Mouse (Mus musculus) ES-Bruce4 (cell line): Measurements from ENCODE around the gene Slc4a8. TPM values are rescaled to one million over a fixed set of nuclear protein-coding genes. Genes with fewer than 3 reads are reported as not detected.

Experiments used
- H3K27ac ChIP-seq: 2 replicates; pipeline ENCODE4 v1.5.1; 2012; ENCODE audit warnings: low read length, inconsistent platforms; ENCODE audit not compliant: insufficient read depth
- H3K27me3 ChIP-seq: 2 replicates; pipeline ENCODE4 v1.6.1; 2012; ENCODE audit warnings: mild to moderate bottlenecking, low read length, inconsistent platforms; ENCODE audit not compliant: control insufficient read depth, poor library complexity, insufficient read depth, severe bottlenecking
- H3K36me3 ChIP-seq: 2 replicates; pipeline ENCODE4 v1.6.1; 2012; ENCODE audit warnings: inconsistent platforms, mild to moderate bottlenecking, low read length, moderate library complexity; ENCODE audit not compliant: control insufficient read depth, poor library complexity, insufficient read depth, severe bottlenecking
- H3K4me1 ChIP-seq: one replicate; pipeline ENCODE4 v1.8.1; 2011; ENCODE audit warnings: low read length; ENCODE audit not compliant: control insufficient read depth, insufficient read depth
- H3K4me3 ChIP-seq: 2 replicates; pipeline ENCODE4 v1.5.1; 2011; ENCODE audit warnings: low read depth, mild to moderate bottlenecking, low read length
- H3K9ac ChIP-seq: 2 replicates; pipeline ENCODE4 v1.6.1; 2012; ENCODE audit warnings: low read depth, mild to moderate bottlenecking, inconsistent platforms; ENCODE audit not compliant: poor library complexity, severe bottlenecking
- H3K9me3 ChIP-seq: replicated peaks from 2 replicates; pipeline ENCODE4 v1.6.1; 2012; ENCODE audit warnings: mild to moderate bottlenecking, low read length, inconsistent platforms; ENCODE audit not compliant: control insufficient read depth, poor library complexity, insufficient read depth, severe bottlenecking
- CTCF ChIP-seq: IDR thresholded peaks from one replicate; pipeline ENCODE4 v1.8.1; 2011; ENCODE audit warnings: low read depth, low read length
- EP300 ChIP-seq: IDR thresholded peaks from 2 replicates; pipeline ENCODE4 v1.6.1; 2011; ENCODE audit warnings: low read depth, low read length; ENCODE audit not compliant: insufficient read depth
- POLR2A ChIP-seq: IDR thresholded peaks from one replicate; pipeline ENCODE4 v1.8.1; 2011; ENCODE audit warnings: low read length; ENCODE audit not compliant: insufficient read depth
- polyA plus RNA-seq: library from polyadenylated mRNA; stranded (reverse); fragments of >200 nt; gene quantifications from 2 replicates; pipeline ENCODE4 v1.2.4, GENCODE M21; 2011; ENCODE audit warnings: low read depth; ENCODE audit not compliant: missing spikeins, insufficient read depth, insufficient read length

The Slc4a8 gene
- polyA plus RNA-seq, 1 experiment = 15.6 TPM

GRCm38 (mm10) chr15:100783244-100783987 is 21.9 kb downstream of the Slc4a8 start:
- peaks cover 11% of the 10 kb centered on the region for H3K4me1 ChIP-seq
- no peak overlapping the region for H3K9ac ChIP-seq
- no peaks in the 10 kb centered on the region for H3K27me3 ChIP-seq
- no peaks in the 10 kb centered on the region for H3K36me3 ChIP-seq
- TF ChIP-seq POLR2A = no peak
- no peak for TF ChIP-seq EP300
- peak; percentile 62 for TF ChIP-seq CTCF
- H3K4me3 ChIP-seq = no peak overlapping the region
- H3K9me3 ChIP-seq = no peaks in the 10 kb centered on the region
- no peak overlapping the region for H3K27ac ChIP-seq

DNA sequence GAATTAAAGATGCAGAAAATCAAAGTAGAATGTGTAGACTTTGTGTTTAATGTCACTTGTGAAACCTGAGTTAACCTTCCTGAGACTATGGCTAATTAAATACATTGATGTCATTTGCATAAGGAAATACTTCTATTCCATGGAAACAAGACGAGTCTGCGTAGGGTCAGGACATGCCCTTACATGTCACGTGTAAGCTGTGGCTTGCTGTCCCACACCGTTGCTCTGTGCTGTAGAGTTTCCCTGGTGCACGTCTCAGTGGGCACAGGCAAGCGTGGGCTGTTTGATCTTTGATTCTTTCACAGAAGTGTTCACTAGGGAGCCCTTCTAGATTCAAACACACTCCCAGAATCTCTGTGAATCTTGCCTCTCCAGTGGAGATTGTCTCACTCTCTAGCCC is 28.7 kb downstream of the Slc4a8 start:
- Histone ChIP-seq H3K36me3 (no peaks in the 10 kb centered on the region), H3K4me3 (no peak overlapping the region), H3K27ac (peak overlapping the region; percentile 3; the same call in 1 of the 2 replicates), H3K27me3 (no peaks in the 10 kb centered on the region), H3K9ac (peak overlapping the region; percentile 17; the same call in 1 of the 2 replicates), H3K9me3 (no peaks in the 10 kb centered on the region), H3K4me1 (peaks cover 16% of the 10 kb centered on the region)
- TF ChIP-seq POLR2A = no peak
- peak; percentile 78 for TF ChIP-seq EP300
- no peak for TF ChIP-seq CTCF

DNA sequence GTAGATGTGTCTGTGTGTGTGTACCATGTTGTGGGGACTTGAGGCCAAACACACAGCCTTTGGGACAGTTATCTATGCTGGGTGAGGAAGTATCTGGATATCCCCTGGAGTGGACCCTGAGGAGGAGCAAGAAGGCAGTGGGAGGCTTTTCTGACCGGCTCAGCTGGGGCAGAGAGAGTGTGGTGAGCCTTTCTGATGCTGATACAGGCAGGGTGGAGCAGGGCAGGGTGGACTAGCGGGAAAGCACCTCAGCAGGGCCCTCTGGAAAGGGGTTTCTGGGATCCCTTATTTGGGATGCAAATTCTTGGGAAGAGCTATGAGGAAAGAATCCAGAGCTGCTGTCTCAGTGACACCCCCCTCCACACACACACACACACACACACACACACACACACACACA is 30.8 kb downstream of the Slc4a8 start:
- no peak for TF ChIP-seq CTCF
- TF ChIP-seq EP300 = peak; percentile 92
- TF ChIP-seq POLR2A = no peak
- Histone ChIP-seq H3K27me3 (no peaks in the 10 kb centered on the region), H3K9ac (no peak overlapping the region), H3K27ac (peak overlapping the region; percentile 73), H3K4me3 (no peak overlapping the region), H3K4me1 (peaks cover 14% of the 10 kb centered on the region), H3K9me3 (no peaks in the 10 kb centered on the region), H3K36me3 (no peaks in the 10 kb centered on the region)

GRCm38 (mm10) chr15:100800914-100801313 is 39.4 kb downstream of the Slc4a8 start:
- Histone ChIP-seq H3K27me3 (no peaks in the 10 kb centered on the region), H3K4me3 (no peak overlapping the region), H3K4me1 (peaks cover 2% of the 10 kb centered on the region), H3K9me3 (no peaks in the 10 kb centered on the region), H3K36me3 (no peaks in the 10 kb centered on the region), H3K9ac (no peak overlapping the region), H3K27ac (no peak overlapping the region)
- no peak for TF ChIP-seq CTCF
- TF ChIP-seq EP300 = no peak
- no peak for TF ChIP-seq POLR2A

DNA sequence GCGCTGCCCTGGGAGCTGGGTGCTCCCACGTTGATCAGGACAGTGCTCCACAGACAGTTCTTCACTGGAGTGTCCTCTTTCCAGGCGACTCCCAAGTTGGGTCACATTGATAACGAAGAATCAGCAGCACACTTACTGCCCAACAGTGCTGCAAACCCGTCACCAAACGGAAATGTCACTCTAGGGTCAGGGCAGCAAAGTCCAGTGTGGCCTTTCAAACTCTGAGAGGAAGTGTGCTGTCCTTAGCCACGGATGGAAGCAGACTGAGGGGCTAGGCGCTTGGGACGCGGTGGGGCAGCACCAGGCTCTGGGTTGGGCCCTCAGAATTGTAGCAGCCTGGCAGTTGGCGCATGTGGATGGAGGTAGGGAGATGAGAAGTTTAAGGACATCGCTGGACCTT is 46.5 kb downstream of the Slc4a8 start:
- H3K36me3 ChIP-seq = no peaks in the 10 kb centered on the region
- H3K9me3 ChIP-seq = no peaks in the 10 kb centered on the region
- no peak overlapping the region for H3K27ac ChIP-seq
- H3K9ac ChIP-seq = no peak overlapping the region
- no peak overlapping the region for H3K4me3 ChIP-seq
- no peaks in the 10 kb centered on the region for H3K27me3 ChIP-seq
- TF ChIP-seq EP300 (no peak), CTCF (no peak), POLR2A (no peak)
- no peaks in the 10 kb centered on the region for H3K4me1 ChIP-seq

GRCm38 (mm10) chr15:100808484-100808883 is 46.9 kb downstream of the Slc4a8 start:
- TF ChIP-seq CTCF (no peak), POLR2A (no peak), EP300 (no peak)
- no peaks in the 10 kb centered on the region for H3K36me3 ChIP-seq
- no peak overlapping the region for H3K4me3 ChIP-seq
- no peaks in the 10 kb centered on the region for H3K27me3 ChIP-seq
- no peak overlapping the region for H3K27ac ChIP-seq
- H3K9ac ChIP-seq = no peak overlapping the region
- H3K9me3 ChIP-seq = no peaks in the 10 kb centered on the region
- no peaks in the 10 kb centered on the region for H3K4me1 ChIP-seq
